Mouse (Mus musculus): ENCODE data around the gene Igf2bp3.

Igf2bp3 gene

GRCm38 (mm10) chr6:49079313-49079712 is 135.4 kb downstream of the Igf2bp3 start:
- in situ Hi-C loops (cut with MboI, MseI), result no loop called here

GRCm38 (mm10) chr6:49077894-49078293 is 136.9 kb downstream of the Igf2bp3 start:
- in situ Hi-C loops (cut with MboI, MseI), result no loop called here

- in situ Hi-C loops (cut with MboI, MseI), result no loop called here
Observed at GRCm38 (mm10) chr6:49074117-49074490, 140.7 kb downstream of the Igf2bp3 start.

DNA sequence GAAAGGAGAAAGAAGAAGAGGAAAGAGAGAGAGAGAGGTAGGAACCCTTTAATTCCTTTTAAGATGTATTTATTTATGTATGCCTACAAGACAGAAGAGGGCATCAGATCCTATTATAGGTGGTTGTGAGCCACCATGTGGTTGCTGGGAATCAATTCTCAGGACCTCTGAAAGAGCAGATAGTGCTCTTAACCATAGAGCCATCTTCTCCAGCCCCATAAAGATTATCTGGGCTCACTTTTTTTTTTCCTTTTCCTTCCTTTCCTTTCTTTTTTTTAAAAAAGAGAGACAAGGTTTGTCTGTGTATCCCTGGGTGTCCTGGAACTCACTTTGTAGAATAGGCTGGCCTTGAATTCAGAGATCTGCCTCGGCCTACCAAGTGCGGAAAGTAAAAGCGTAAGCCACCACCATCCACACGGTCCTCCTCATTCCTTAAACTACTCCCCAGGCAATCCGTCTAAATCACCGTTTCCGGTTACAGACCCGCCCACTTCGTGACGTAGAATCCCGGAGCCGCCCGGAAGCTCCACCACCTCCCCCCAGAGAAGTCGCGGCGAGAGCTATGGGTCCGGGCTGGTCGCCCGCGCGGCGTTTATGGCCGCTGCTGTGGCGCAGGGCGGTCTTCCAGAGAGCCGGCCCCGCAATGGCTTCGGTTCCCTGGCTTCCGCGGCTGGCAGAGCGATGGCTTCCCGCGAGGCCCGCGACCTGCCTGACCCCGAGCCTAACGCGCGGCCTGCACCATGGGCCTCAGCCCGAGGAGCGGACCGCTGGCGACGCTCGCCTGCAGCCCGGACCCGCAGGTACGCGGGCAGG is 141.2 kb downstream of the Igf2bp3 start, which contains the start of gene Malsu1:
TSS of gene Malsu1 (plus strand) at position 492 of the 813 bp plus-strand sequence.
- in situ Hi-C loops (cut with MboI, MseI), result no loop called here

GRCm38 (mm10) chr6:49068361-49068760 is 146.4 kb downstream of the Igf2bp3 start:
- in situ Hi-C loops (cut with MboI, MseI), result no loop called here

GRCm38 (mm10) chr6:49057053-49058021 is 157.4 kb downstream of the Igf2bp3 start:
- in situ Hi-C loops (cut with MboI, MseI), result loop anchor here (5.0 kb wide), 1 partner anchor 340 kb away; the partner anchor contains the start of gene Stk31

GRCm38 (mm10) chr6:49056009-49056408 is 158.7 kb downstream of the Igf2bp3 start:
- in situ Hi-C loops (cut with MboI, MseI), result loop anchor here (5.0 kb wide), 1 partner anchor 341 kb away; the partner anchor contains the start of gene Stk31

DNA sequence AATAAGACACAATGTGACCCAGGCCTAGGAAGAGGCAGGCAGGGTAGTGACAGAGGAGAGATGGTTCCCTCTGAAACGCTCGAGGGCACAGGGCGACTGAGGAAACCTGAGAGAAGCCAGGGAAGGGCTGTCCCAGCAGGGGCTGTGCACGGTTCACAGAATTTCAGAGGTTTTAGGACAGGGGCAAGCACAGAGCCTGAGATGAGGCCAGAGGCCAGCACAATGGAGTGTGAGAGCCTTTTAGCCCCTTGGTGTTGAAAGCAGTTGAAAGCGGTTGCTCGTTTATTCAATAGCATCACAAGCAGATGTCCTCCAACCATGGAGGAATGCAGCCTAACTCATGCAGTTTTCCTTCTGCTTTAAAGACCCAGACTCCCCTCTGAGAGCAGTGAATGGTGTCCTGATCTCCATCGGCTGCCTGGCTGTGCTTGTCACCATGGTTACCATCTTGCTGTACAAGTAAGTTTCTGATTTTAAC is 159.5 kb downstream of the Igf2bp3 start:
- in situ Hi-C loops (cut with MboI, MseI), result loop anchor here (5.0 kb wide), 1 partner anchor 342 kb away; the partner anchor contains the start of gene Stk31

- in situ Hi-C loops (cut with MboI, MseI), result no loop called here
Observed at GRCm38 (mm10) chr6:49052191-49052590, 162.6 kb downstream of the Igf2bp3 start.

DNA sequence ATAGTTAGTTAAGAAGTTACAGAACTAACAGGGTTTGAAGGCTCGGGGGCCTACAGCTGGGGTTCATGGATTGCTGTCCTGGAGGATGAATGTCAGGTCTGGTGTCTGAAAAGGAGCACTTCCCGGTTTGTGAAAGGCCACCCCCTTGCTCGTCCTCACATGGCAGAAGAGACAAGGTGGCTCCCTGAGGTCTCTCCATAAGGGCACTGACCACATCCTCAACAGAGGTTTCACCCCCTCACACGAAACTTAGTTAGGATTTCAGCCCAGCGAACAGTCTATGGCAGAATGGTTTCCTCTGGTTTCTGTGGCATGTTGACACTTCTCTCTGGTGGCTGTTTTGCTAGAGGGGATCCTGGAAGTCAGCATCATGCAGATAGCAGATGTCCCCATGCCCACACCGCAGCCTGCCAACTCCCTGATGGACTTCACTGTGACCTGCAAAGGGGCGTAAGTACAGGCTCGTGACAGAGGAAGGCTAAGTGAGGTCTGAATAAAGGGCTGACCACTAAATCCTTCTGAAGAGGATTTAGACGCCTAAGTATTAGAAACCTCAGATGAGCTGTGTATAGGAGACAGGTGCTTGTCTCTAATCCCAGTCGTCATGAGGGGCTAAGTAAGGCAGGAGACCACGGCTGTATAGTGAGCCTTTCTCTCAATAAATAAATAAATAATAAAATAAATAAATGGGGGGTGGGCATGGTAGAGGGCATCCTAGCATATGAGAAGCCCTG is 163.9 kb downstream of the Igf2bp3 start:
- in situ Hi-C loops (cut with MboI, MseI), result no loop called here

DNA sequence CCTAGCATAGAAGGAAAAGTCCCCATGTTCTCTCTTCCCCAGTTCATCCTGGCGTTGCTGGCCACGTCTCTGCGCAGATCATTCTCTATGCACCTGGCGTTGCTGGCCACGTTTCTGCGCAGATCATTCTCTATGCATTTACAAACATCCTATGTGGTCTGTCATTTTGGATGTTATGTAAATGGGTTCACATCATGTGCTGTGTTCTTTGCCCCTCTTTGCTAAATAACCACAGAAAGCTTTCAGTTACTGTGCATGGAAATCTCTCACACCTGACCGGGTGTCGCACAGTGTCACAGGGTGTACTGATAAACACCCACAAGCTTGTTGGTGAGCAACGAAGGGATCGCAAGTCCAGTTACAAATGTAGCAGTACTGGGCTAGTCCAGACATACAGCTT is 166.4 kb downstream of the Igf2bp3 start:
- in situ Hi-C loops (cut with MboI, MseI), result no loop called here

GRCm38 (mm10) chr6:49047848-49048247 is 166.9 kb downstream of the Igf2bp3 start:
- in situ Hi-C loops (cut with MboI, MseI), result no loop called here

DNA sequence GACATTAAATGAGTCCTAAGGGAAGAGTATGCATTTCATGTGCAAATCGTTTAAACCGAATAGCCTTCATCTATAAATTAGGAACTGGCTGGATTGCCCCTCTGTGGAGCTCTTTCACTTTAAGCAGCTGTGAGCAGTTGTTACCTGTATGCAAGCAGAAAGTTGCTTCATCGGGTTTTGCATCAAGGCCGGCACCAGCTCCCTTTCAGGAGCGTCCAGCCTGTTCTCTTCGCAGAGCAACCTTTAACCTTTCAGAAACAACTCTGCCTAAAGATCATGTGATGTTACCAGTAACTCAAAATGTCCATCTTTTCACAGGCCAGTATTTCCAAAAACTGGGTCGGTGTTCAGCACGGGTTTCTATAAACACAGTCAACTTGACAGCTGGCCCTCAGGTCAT is 167.8 kb downstream of the Igf2bp3 start:
- in situ Hi-C loops (cut with MboI, MseI), result no loop called here

GRCm38 (mm10) chr6:49046502-49046901 is 168.3 kb downstream of the Igf2bp3 start:
- in situ Hi-C loops (cut with MboI, MseI), result no loop called here

- in situ Hi-C loops (cut with MboI, MseI), result no loop called here
Observed at GRCm38 (mm10) chr6:49039470-49040180, 175.1 kb downstream of the Igf2bp3 start.

DNA sequence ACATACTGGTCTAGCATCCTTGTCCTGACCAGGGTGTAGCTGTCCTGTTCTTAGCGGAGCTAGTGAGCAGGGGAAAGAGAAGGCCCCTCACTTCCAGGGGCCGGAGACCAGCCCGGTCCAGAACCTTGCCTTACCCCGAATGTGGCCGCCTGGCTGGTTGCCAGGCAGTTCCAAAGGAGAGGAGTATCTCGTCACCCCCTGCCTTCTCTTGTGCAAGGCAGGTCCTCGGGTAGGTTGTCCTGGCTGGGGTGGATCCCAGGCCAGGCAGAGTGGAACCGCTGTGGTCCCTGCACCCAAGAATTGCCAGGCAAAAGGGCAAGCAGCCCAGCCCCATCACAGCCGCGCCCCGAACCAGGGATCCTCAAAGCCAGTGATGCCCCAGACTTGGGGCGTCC is 177.5 kb downstream of the Igf2bp3 start:
- in situ Hi-C loops (cut with MboI, MseI), result no loop called here

DNA sequence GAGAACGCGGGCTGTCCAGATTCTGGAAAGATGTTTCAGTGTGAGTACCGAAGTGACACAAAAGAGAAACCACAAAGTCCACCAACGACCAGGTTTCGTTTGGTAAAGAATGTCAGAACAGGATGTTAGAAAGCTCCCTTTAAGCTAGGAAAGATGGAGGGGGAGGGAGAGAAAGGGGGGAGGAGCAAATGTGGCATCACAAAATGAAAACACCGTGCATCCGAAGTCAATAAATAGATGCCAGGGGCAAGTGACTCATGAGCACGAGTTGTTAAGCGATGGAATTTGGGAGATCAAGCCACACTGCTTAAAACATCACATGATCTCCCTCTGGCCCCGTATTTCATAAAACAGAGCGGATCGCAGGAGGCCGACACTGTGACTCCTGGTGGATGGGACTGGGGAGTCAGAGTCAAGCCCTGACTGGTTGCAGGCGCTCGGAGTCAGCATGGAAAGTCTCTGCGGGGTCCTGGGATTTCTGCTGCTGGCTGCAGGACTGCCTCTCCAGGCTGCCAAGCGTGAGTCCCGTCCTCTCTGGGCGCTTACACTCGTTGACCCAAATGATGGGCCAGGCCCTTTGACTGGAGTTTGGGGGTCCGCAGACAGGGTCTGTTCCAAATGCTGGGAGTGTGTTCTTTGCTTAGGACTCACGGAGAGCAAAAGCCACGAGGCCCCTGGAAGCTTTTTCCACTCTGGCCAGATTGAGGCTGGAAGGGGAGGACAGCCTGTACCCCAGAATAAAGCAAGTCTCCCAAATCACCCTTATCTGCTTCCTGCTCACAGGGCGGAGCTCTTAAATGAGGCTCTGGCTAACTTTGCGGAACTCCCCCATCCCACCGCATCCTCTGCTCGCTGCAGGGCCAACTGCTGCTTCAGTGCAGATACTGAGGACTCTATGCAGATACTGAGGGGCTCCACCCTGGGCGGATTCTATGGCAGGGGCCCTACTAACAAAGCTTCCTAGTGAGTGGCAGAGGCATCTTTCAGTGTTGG is 178.2 kb downstream of the Igf2bp3 start, which contains the start of gene Gpnmb:
TSS of gene Gpnmb (plus strand) at position 272 of the 993 bp plus-strand sequence.
- in situ Hi-C loops (cut with MboI, MseI), result no loop called here
